Mouse (Mus musculus) ovary, postnatal 36 days (tissue): ENCODE data around the gene Klk8.

Source experiments
- DNase-seq: peaks from one replicate; pipeline ENCODE4 v3.0.0; 2022; ENCODE audit warnings: low spot score, mixed read lengths

Klk8 gene

GRCm38 (mm10) chr7:43791591-43791990 is 5.8 kb upstream of the Klk8 start, which contains the start of gene Klk9:
Gene Klk9, plus strand, starts transcription at chr7:43791891.
- no peak for DNase-seq

GRCm38 (mm10) chr7:43796355-43796754 is 1.0 kb upstream of the Klk8 start:
- DNase-seq = no peak

- no peak for DNase-seq
Measured at GRCm38 (mm10) chr7:43797844-43798462, 576 bp downstream of the Klk8 start.

- DNase-seq = no peak
Measured at GRCm38 (mm10) chr7:43799876-43800275, 2.5 kb downstream of the Klk8 start.

GRCm38 (mm10) chr7:43810994-43811393 is 13.6 kb downstream of the Klk8 start, which contains the start of gene Klk7:
Gene Klk7, plus strand, starts transcription at chr7:43811294.
- no peak for DNase-seq

- DNase-seq = no peak
Measured at GRCm38 (mm10) chr7:43815211-43815610, 17.8 kb downstream of the Klk8 start.

- no peak for DNase-seq
Measured at GRCm38 (mm10) chr7:43816746-43817145, 19.4 kb downstream of the Klk8 start.

GRCm38 (mm10) chr7:43821581-43821980 is 24.2 kb downstream of the Klk8 start:
- DNase-seq = no peak

- no peak for DNase-seq
Measured at GRCm38 (mm10) chr7:43824199-43824598, 26.8 kb downstream of the Klk8 start, which contains the start of gene Klk6. Gene Klk6, plus strand, starts transcription at chr7:43824499.

GRCm38 (mm10) chr7:43826056-43826455 is 28.7 kb downstream of the Klk8 start:
- DNase-seq = no peak

- DNase-seq = no peak
Measured at GRCm38 (mm10) chr7:43827706-43828105, 30.3 kb downstream of the Klk8 start.

GRCm38 (mm10) chr7:43829006-43829405 is 31.6 kb downstream of the Klk8 start:
- DNase-seq = no peak

GRCm38 (mm10) chr7:43841701-43842100 is 44.3 kb downstream of the Klk8 start, which contains the start of gene Klk5:
Gene Klk5, plus strand, starts transcription at chr7:43841971.
- DNase-seq = no peak

- no peak for DNase-seq
Measured at GRCm38 (mm10) chr7:43843801-43844200, 46.4 kb downstream of the Klk8 start.

GRCm38 (mm10) chr7:43851616-43852015 is 54.2 kb downstream of the Klk8 start:
- no peak for DNase-seq
